Mouse (Mus musculus) CH12.LX (cell line): Measurements from ENCODE around the gene Arhgef3. TPM values are rescaled to one million over a fixed set of nuclear protein-coding genes. Genes with fewer than 3 reads are reported as not detected.

Experiments used
- DNase-seq: peaks from one replicate; pipeline ENCODE4 v3.0.0-alpha.2; 2013; ENCODE audit errors: extremely low read depth
- H3K27ac ChIP-seq: 2 replicates; pipeline ENCODE4 v1.5.1; 2012; ENCODE audit warnings: low read depth, mild to moderate bottlenecking, control low read depth, moderate library complexity; ENCODE audit not compliant: insufficient read depth
- H3K27me3 ChIP-seq: replicated peaks from 2 replicates; pipeline ENCODE3; 2012; ENCODE audit warnings: inconsistent platforms
- H3K36me3 ChIP-seq, 2 experiments: replicated peaks in 1 of 2; 2 replicates each; pipeline versions ENCODE3 to v1.6.1; 2012; ENCODE audit warnings: inconsistent platforms in 1 of 2, low read length in 1 of 2, mild to moderate bottlenecking in 1 of 2, mixed read lengths in 1 of 2, moderate library complexity in 1 of 2; ENCODE audit not compliant: control insufficient read depth in 1 of 2, insufficient read depth in 1 of 2
- H3K4me1 ChIP-seq, 2 experiments: 2 replicates each; pipeline ENCODE4 v1.6.1; 2012; ENCODE audit warnings: inconsistent platforms in 1 of 2, moderate library complexity in 1 of 2; ENCODE audit not compliant: insufficient read depth in 2 of 2, control insufficient read depth in 1 of 2
- H3K4me2 ChIP-seq: 2 replicates; pipeline ENCODE4 v1.6.1; 2012; ENCODE audit warnings: low read depth, mild to moderate bottlenecking, control low read depth; ENCODE audit not compliant: poor library complexity, insufficient read depth, severe bottlenecking
- H3K4me3 ChIP-seq, 3 experiments: fragments of 150-350 bp in 1 of 3; sonication (generic) in 1 of 3; replicated peaks in 1 of 3; 2 replicates each; pipeline versions ENCODE3 to v1.5.1; 2011 to 2012; ENCODE audit warnings: low read depth in 2 of 3, low read length in 2 of 3, mild to moderate bottlenecking in 2 of 3, moderate library complexity in 2 of 3, control low read depth in 1 of 3, improper control_type of control experiment in 1 of 3, inconsistent platforms in 1 of 3, mixed read lengths in 1 of 3; ENCODE audit not compliant: poor library complexity in 1 of 3
- H3K79me2 ChIP-seq: replicated peaks from 2 replicates; pipeline ENCODE4 v1.6.1; 2012; ENCODE audit warnings: mild to moderate bottlenecking, moderate library complexity; ENCODE audit not compliant: control insufficient read depth, poor library complexity, insufficient read depth, severe bottlenecking; ENCODE audit errors: extremely low read depth
- H3K9ac ChIP-seq: 2 replicates; pipeline ENCODE4 v1.6.1; 2012; ENCODE audit warnings: low read depth, mild to moderate bottlenecking, control low read depth, moderate library complexity; ENCODE audit not compliant: insufficient read depth
- H3K9me3 ChIP-seq: replicated peaks from 2 replicates; pipeline ENCODE3; 2012; ENCODE audit warnings: low read length, inconsistent platforms, mixed read lengths
- CHD1 ChIP-seq: IDR thresholded peaks from 2 replicates; pipeline ENCODE4 v1.6.1; 2012; ENCODE audit warnings: low read depth, low read length, improper control_type of control experiment, inconsistent platforms
- CHD2 ChIP-seq: IDR thresholded peaks from 2 replicates; pipeline ENCODE4 v1.6.1; 2011; ENCODE audit warnings: low read length, improper control_type of control experiment
- EP300 ChIP-seq: IDR thresholded peaks from 2 replicates; pipeline ENCODE4 v1.6.1; 2011; ENCODE audit warnings: low read length, improper control_type of control experiment
- ETS1 ChIP-seq: conservative IDR thresholded peaks from 2 replicates; pipeline ENCODE4 v1.6.1; 2012; ENCODE audit warnings: low read depth, mild to moderate bottlenecking, inconsistent platforms, low read length, improper control_type of control experiment, moderate library complexity
- GABPA ChIP-seq: IDR thresholded peaks from 2 replicates; pipeline ENCODE4 v1.6.1; 2012; ENCODE audit warnings: low read depth, low read length, improper control_type of control experiment, inconsistent platforms; ENCODE audit not compliant: insufficient replicate concordance
- HCFC1 ChIP-seq: IDR thresholded peaks from 2 replicates; pipeline ENCODE4 v1.6.1; 2012; ENCODE audit warnings: low read depth, mild to moderate bottlenecking, inconsistent platforms, low read length, improper control_type of control experiment
- IRF4 ChIP-seq: IDR thresholded peaks from 2 replicates; pipeline ENCODE4 v1.6.1; 2014; ENCODE audit warnings: low read depth, mild to moderate bottlenecking, inconsistent platforms, low read length, improper control_type of control experiment
- JUN ChIP-seq: IDR thresholded peaks from 2 replicates; pipeline ENCODE4 v1.6.1; 2011; ENCODE audit warnings: low read depth, mild to moderate bottlenecking, low read length, improper control_type of control experiment, moderate library complexity; ENCODE audit not compliant: insufficient read depth
- JUND ChIP-seq: conservative IDR thresholded peaks from 2 replicates; pipeline ENCODE4 v1.6.1; 2011; ENCODE audit warnings: low read depth, low read length, improper control_type of control experiment
- KAT2A ChIP-seq: IDR thresholded peaks from 2 replicates; pipeline ENCODE4 v1.6.1; 2012; ENCODE audit warnings: low read length, improper control_type of control experiment, inconsistent platforms; ENCODE audit not compliant: insufficient replicate concordance
- MAX ChIP-seq: IDR thresholded peaks from 2 replicates; pipeline ENCODE4 v1.6.1; 2011; ENCODE audit warnings: low read length, improper control_type of control experiment
- MAZ ChIP-seq: IDR thresholded peaks from 2 replicates; pipeline ENCODE4 v1.6.1; 2012; ENCODE audit warnings: low read depth, mild to moderate bottlenecking, inconsistent platforms, low read length, improper control_type of control experiment, moderate library complexity
- MXI1 ChIP-seq: IDR thresholded peaks from 2 replicates; pipeline ENCODE4 v1.6.1; 2011; ENCODE audit warnings: mild to moderate bottlenecking, low read depth, low read length, improper control_type of control experiment
- MYC ChIP-seq: IDR thresholded peaks from 2 replicates; pipeline ENCODE4 v1.6.1; 2011; ENCODE audit warnings: low read depth, mild to moderate bottlenecking, improper control_type of control experiment, low read length
- PAX5 ChIP-seq: IDR thresholded peaks from 2 replicates; pipeline ENCODE4 v1.6.1; 2012; ENCODE audit warnings: low read length, inconsistent platforms, mixed read lengths
- POLR2A ChIP-seq: IDR thresholded peaks from 2 replicates; pipeline ENCODE4 v1.6.1; 2011; ENCODE audit warnings: low read depth, mild to moderate bottlenecking, improper control_type of control experiment, low read length
- RCOR1 ChIP-seq: conservative IDR thresholded peaks from 2 replicates; pipeline ENCODE4 v1.6.1; 2012; ENCODE audit warnings: low read depth, mild to moderate bottlenecking, inconsistent platforms, low read length, improper control_type of control experiment
- SMC3 ChIP-seq: IDR thresholded peaks from 2 replicates; pipeline ENCODE4 v1.6.1; 2011; ENCODE audit warnings: low read depth, low read length, improper control_type of control experiment
- TBP ChIP-seq: conservative IDR thresholded peaks from 2 replicates; pipeline ENCODE4 v1.6.1; 2011; ENCODE audit warnings: low read depth, low read length, improper control_type of control experiment
- ZC3H11A ChIP-seq: IDR thresholded peaks from 2 replicates; pipeline ENCODE4 v1.6.1; 2012; ENCODE audit warnings: low read depth, mild to moderate bottlenecking, inconsistent platforms, low read length, improper control_type of control experiment
- ZKSCAN1 ChIP-seq: IDR thresholded peaks from 2 replicates; pipeline ENCODE4 v1.6.1; 2012; ENCODE audit warnings: low read depth, inconsistent platforms, low read length, improper control_type of control experiment, borderline replicate concordance
- ZMIZ1 ChIP-seq: IDR thresholded peaks from 2 replicates; pipeline ENCODE4 v1.6.1; 2012; ENCODE audit warnings: low read depth, mild to moderate bottlenecking, inconsistent platforms, low read length, improper control_type of control experiment
- ZNF384 ChIP-seq: IDR thresholded peaks from 2 replicates; pipeline ENCODE4 v1.6.1; 2012; ENCODE audit warnings: low read depth, low read length, improper control_type of control experiment, inconsistent platforms
- dilution Hi-C: fragments of 300-500 bp; cut with MboI; formaldehyde crosslinking; loops from 2 replicates; pipeline ENCODE4 v1.14.3; 2020; ENCODE audit warnings: low sequenced_read_pairs; ENCODE audit not compliant: extremely low pct_unique_long_range_greater_than_20kb, extremely low pct_ligation_motif_present
- in situ Hi-C: fragments of 300-500 bp; cut with MboI; formaldehyde crosslinking; loops from 3 replicates; pipeline ENCODE4 v1.14.3; 2019; ENCODE audit warnings: low sequenced_read_pairs, low pct_ligation_motif_present, low pct_unique_long_range_greater_than_20kb, mixed read lengths
- polyA plus RNA-seq: library from polyadenylated mRNA; unstranded; fragments of >175 nt; gene quantifications from 2 replicates; pipeline ENCODE4 v1.2.1, GENCODE M21; 2012; ENCODE audit warnings: low read depth; ENCODE audit not compliant: insufficient read length
- total RNA-seq, 2 experiments: library from RNA; depleted of rRNA; stranded (reverse); fragments of 300-350 nt in 1 of 2; fragments of >200 nt in 1 of 2; gene quantifications; 2 replicates each; pipeline ENCODE4 v1.2.3; 2012 to 2014

The Arhgef3 gene
- total and polyA plus RNA-seq, 3 experiments, result 0.51 to 0.64 (median 0.62) TPM

DNA sequence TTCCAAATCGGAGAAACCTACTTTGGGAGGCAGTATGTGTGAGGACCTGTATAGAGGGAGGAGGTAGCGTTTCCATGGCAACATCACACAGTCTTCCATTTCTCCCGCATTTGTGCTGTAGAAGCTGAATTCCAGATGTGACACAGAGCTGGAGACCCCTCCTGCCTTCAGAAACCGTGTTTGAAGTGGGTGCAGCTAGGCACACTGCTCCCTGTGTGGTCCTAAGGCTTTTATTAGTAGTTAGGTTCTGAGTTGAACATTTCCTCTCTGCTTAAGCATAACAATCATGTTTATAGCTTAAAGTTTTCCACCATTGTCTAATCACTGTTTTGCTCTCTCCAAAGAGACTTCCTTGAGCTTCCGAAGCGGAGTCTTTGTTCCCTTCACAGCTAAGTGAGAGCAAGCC, 46.8 kb upstream of the Arhgef3 start:
- no peaks in the 10 kb centered on the region for H3K79me2 ChIP-seq
- H3K4me1 ChIP-seq, result peaks cover 0 to 7% of the 10 kb centered on the region in 2 experiments; a peak in 2 of 4 replicates
- no peak overlapping the region for H3K4me2 ChIP-seq
- H3K4me3 ChIP-seq, result no peak overlapping the region
- H3K36me3 ChIP-seq, result no peaks in the 10 kb centered on the region
- TF ChIP-seq ZNF384, result no peak
- TF ChIP-seq POLR2A, result no peak
- no peak for TF ChIP-seq ETS1
- no peak for TF ChIP-seq PAX5
- no peak for TF ChIP-seq JUND
- TF ChIP-seq CHD1, result no peak
- TF ChIP-seq RCOR1, result no peak
- TF ChIP-seq MXI1, result no peak
- no peak for TF ChIP-seq ZKSCAN1
- no peak for TF ChIP-seq CHD2
- TF ChIP-seq IRF4, result no peak
- no peak for TF ChIP-seq ZC3H11A
- H3K9me3 ChIP-seq, result no peaks in the 10 kb centered on the region
- dilution Hi-C loops, result no loop called here
- H3K9ac ChIP-seq, result no peak overlapping the region
- in situ Hi-C loops, result no loop called here
- no peak for DNase-seq
- no peak overlapping the region for H3K27ac ChIP-seq
- H3K27me3 ChIP-seq, result no peaks in the 10 kb centered on the region

DNA sequence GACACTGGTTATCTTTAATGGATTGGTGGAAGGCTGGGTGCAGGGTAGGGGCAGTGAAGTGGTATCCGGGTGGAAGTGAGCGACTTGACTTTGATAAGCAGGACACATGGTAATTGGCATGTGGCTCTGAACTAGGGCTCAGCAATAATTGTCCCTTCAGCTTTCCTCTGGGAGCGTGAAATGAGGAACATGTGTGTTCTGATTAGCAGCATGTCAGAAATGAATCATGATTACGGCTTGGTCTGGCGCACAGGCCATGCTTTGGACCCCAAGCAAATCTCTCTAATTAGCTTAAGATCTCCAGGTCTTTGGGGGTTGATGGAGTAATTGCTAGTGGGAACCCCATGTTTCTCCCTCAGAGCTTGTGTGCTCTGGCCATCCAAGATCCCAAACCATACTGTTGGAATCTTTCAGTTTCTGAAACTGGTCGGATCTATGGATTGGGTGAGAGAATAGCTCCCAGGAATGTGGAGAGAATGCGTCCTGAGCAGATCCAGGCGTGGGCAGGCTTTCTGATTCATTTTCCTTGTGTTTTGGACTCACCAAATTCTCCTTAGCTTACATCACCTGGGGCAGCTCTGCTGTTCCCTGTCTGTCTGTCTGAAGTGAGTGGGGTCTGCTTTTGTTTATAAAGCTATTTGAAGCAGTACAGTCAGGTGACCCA, 45.1 kb upstream of the Arhgef3 start:
- no peak overlapping the region for H3K27ac ChIP-seq
- H3K4me3 ChIP-seq, result no peak overlapping the region
- no peak overlapping the region for H3K9ac ChIP-seq
- no peak for DNase-seq
- TF ChIP-seq MAX (no peak), JUN (no peak), MXI1 (no peak), GABPA (no peak), ZMIZ1 (no peak), MYC (no peak), TBP (no peak), SMC3 (no peak), KAT2A (no peak), HCFC1 (no peak), PAX5 (no peak), IRF4 (no peak), CHD2 (no peak), MAZ (no peak), EP300 (no peak)
- in situ Hi-C loops (no loop called here), dilution Hi-C loops (no loop called here)
- H3K36me3 ChIP-seq, result no peaks in the 10 kb centered on the region
- H3K27me3 ChIP-seq, result no peaks in the 10 kb centered on the region
- no peak overlapping the region for H3K4me2 ChIP-seq
- H3K9me3 ChIP-seq, result no peaks in the 10 kb centered on the region
- peaks cover 0 to 7% of the 10 kb centered on the region in 2 experiments; a peak in 2 of 4 replicates for H3K4me1 ChIP-seq
- no peaks in the 10 kb centered on the region for H3K79me2 ChIP-seq
